Mouse (Mus musculus): ENCODE data around the gene Tspan14. TPM values are rescaled to one million over a fixed set of nuclear protein-coding genes. Genes with fewer than 3 reads are reported as not detected.

The Tspan14 gene
- polyA plus RNA-seq, 1 experiment from 2014 or later: 95.0 TPM

DNA sequence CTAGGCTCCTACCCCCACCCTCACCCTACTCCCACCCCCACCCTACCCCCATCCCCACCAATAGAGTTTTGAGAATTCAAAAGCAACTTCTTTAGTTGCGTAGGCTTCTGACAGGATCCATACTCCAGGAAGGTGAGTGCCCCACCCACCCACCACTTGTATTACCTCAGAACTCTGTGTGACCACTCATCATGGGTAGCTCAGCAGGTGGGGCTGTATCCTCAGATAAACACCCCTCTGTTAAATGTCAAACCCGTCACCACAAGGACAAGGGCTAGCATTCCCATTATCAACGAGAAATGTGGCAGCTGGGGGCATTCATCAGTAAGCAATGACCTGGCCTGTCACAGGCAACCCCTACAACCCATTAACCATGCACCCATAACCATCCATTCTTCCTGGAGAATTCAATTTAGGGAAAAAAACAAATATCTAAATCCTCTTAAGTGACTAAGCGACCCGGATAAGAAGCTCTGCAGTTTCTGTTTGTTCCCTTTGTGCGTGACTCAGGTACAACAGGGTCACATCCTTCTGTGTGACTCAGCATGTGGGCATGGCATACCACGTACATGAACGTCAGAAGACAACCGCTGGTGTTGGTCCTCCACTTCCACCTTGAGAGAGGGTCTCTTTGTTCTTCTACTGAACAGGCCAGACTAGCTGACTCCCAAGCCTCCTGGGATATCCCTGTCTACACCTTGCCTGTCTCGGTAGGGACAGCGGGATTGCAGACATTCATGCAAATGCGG, 64.1 kb downstream of the Tspan14 start:
- no peak overlapping the region for H3K4me3 ChIP-seq
- H3K9ac ChIP-seq: no peak overlapping the region
- WGBS: 74% methylated on average over 12 of the region's 12 CpGs
- no peaks in the 10 kb centered on the region for H3K4me1 ChIP-seq
- no peaks in the 10 kb centered on the region for H3K9me3 ChIP-seq (replicated peaks)
- ATAC-seq (ENCODE audit: low FRiP score): no peak
- no peak overlapping the region for H3K4me2 ChIP-seq (replicated peaks)
- no peaks in the 10 kb centered on the region for H3K27me3 ChIP-seq
- peaks cover 19% of the 10 kb centered on the region for H3K36me3 ChIP-seq
- H3K27ac ChIP-seq: no peak overlapping the region

DNA sequence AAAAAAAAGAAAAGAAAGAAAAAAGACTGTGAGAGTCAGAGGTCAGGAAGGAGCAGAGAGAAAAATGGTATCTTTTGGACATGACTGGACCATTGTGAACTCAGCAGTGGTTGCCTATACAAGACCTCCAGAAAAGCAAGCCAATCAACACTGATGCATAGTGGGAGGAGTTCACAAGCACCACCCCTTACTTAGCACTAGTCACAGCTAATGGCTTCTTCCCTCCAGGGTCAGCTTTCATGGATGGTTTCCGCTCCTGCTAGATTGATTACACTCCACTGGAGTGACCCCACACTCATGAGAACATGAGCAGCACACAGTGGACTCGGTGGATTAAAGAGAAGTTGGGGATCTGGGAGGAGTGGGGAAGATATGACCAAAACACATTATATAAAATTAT, 66.3 kb downstream of the Tspan14 start:
- no peak overlapping the region for H3K9ac ChIP-seq
- no peaks in the 10 kb centered on the region for H3K27me3 ChIP-seq
- H3K9me3 ChIP-seq (replicated peaks): no peaks in the 10 kb centered on the region
- H3K4me2 ChIP-seq (replicated peaks): no peak overlapping the region
- H3K36me3 ChIP-seq: 0 out of 2 replicates have a peak, but pooled peaks cover 5% of the 10 kb centered on the region
- H3K4me3 ChIP-seq: no peak overlapping the region
- WGBS: 64% methylated on average over 2 of the region's 2 CpGs
- no peak overlapping the region for H3K27ac ChIP-seq
- no peak for ATAC-seq (ENCODE audit: low FRiP score)
- no peaks in the 10 kb centered on the region for H3K4me1 ChIP-seq

DNA sequence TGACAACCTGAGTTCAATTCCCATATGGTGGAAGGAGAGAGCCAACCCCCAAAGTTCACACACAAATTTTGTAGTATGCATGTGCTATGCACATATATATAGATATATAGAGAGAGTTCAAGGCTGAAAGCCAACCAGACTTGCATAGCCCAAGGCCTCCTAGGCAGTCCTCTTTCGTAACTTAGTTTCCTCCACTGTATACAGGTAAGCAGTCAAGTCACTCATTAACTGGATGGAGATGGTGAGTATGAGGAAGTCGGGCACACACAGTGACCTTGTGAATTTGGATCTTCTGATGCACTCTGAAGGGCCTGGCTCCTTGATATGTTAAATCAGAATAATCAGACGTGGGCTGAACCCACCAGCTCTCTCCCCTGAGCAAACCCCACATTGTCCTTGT, 68.7 kb downstream of the Tspan14 start:
- H3K4me3 ChIP-seq: no peak overlapping the region
- H3K27me3 ChIP-seq: no peaks in the 10 kb centered on the region
- ATAC-seq (ENCODE audit: low FRiP score): no peak
- H3K9ac ChIP-seq: no peak overlapping the region
- H3K9me3 ChIP-seq (replicated peaks): no peaks in the 10 kb centered on the region
- H3K27ac ChIP-seq: no peak overlapping the region
- 83% methylated on average over 3 of the region's 3 CpGs for WGBS
- H3K4me1 ChIP-seq: peaks cover 8% of the 10 kb centered on the region
- H3K36me3 ChIP-seq: no peaks in the 10 kb centered on the region
- H3K4me2 ChIP-seq (replicated peaks): no peak overlapping the region

DNA sequence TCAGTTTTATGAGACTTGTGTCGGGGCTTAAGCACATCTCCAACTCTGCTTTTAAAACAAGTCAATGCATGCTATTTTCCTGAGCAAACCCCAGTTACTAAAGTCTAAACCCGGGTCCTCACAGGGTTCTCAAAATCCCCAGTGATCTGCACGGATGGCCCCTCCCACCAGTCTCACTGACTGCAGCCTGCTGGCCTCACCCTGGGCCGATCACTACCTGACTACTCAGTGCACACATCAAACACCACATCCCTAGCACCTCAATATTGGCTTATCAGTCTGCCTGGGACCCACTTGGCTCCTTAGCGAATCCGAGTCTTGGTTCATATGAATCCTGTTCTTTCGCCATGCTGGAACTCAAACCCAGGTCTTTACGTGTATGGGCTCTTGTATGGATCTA, 70.9 kb downstream of the Tspan14 start:
- Histone ChIP-seq H3K4me2 (replicated peaks) (no peak overlapping the region), H3K27ac (no peak overlapping the region), H3K4me3 (no peak overlapping the region), H3K4me1 (peaks cover 8% of the 10 kb centered on the region), H3K27me3 (no peaks in the 10 kb centered on the region), H3K9me3 (replicated peaks) (no peaks in the 10 kb centered on the region), H3K9ac (no peak overlapping the region), H3K36me3 (no peaks in the 10 kb centered on the region)
- no peak for ATAC-seq (ENCODE audit: low FRiP score)
- 78% methylated on average over 8 of the region's 8 CpGs for WGBS

DNA sequence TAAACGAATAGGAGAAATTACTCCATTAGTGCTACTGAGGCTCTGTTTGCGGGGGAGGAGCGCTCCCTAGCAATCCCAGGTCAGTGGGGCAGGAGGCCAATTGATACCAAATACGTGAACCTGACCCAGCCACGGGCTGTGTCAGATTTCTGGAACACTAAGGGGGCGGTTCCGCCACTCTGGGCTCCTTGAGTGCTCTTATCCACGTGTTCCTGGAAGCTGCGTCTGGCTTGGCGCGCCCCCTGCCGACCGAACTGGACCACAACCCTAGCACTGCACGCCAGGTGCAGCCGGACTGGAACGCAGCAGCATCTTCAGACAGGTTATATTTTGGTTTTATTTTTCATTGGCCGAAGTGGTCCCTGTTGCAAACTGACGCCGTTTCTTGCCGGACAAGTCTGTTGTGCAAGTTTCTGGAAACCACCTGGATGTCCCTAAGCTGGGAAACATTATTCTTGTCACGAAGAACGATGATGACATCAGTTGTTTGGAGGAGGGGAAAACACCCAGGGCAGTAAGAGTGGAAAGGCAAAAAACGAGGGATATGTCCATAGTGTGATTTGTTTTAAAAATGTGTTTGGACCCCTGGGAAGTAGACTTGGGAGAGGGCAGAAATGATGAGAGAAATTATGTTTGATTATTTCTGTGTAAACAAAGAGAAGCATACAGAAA, 71.9 kb downstream of the Tspan14 start:
- H3K4me2 ChIP-seq (replicated peaks): peak overlapping the region; percentile 54
- no peak overlapping the region for H3K27ac ChIP-seq
- no peaks in the 10 kb centered on the region for H3K27me3 ChIP-seq
- 0 out of 2 replicates have a peak overlapping the region, but pooled peaks have one; percentile 6 for H3K4me3 ChIP-seq
- 17% methylated on average over 23 of the region's 23 CpGs for WGBS
- H3K36me3 ChIP-seq: no peaks in the 10 kb centered on the region
- peaks cover 8% of the 10 kb centered on the region for H3K4me1 ChIP-seq
- ATAC-seq (ENCODE audit: low FRiP score): peak; percentile 83
- H3K9ac ChIP-seq: no peak overlapping the region
- H3K9me3 ChIP-seq (replicated peaks): no peaks in the 10 kb centered on the region

DNA sequence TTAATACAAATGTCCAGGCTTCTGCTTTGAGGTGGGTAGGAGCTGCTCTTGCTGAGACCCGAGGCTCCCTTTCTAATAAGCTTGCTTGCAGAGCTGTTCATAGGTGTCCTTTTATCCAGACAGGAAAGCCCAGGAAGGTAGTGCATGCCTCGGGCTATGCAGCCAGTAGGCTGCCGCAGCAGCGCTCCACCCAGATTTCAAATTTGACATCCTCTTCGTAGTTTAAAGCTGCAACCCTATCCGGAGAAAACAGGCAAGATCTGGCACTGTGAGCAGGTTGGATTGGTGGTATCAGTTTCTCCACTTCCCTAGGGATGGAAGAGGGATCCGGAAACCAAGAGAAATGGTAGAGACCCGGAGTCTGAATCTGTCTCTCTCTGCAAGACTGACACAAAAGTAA, 72.7 kb downstream of the Tspan14 start:
- WGBS: 65% methylated on average over 8 of the region's 8 CpGs
- no peak overlapping the region for H3K27ac ChIP-seq
- H3K9me3 ChIP-seq (replicated peaks): no peaks in the 10 kb centered on the region
- no peak overlapping the region for H3K9ac ChIP-seq
- H3K4me2 ChIP-seq (replicated peaks): peak overlapping the region; percentile 54; the same call in 1 of the 2 replicates
- H3K4me1 ChIP-seq: peaks cover 8% of the 10 kb centered on the region
- no peak overlapping the region for H3K4me3 ChIP-seq
- no peaks in the 10 kb centered on the region for H3K36me3 ChIP-seq
- H3K27me3 ChIP-seq: no peaks in the 10 kb centered on the region
- ATAC-seq (ENCODE audit: low FRiP score): no peak

DNA sequence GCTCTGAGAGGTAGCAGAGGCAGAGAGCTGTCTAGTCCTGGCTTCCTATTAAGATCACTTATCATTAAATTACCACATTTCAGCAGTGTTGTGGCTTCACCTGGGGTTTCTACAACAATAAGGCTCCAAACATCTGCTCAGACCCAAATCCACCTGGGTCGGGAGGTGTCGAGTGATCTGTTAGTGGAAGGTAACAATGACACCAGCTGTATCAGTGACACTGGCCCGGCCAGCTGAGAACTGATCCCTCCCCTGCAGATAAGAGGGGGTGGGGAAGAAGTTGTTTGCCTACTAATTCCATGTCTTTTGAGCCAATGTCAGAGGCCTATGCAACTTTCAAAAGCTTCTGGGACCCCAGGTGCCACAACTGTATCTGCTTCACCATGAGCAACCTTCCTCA, 73.4 kb downstream of the Tspan14 start, which contains the start of gene Sh2d4b:
TSS of gene Sh2d4b (minus strand) at position 71 of the 400 bp plus-strand sequence.
- no peak for ATAC-seq (ENCODE audit: low FRiP score)
- Histone ChIP-seq H3K4me1 (peaks cover 8% of the 10 kb centered on the region), H3K4me3 (no peak within 1 kb of the TSS), H3K27ac (no peak within 1 kb of the TSS), H3K9me3 (replicated peaks) (no peaks in the 10 kb centered on the region), H3K4me2 (replicated peaks) (peak within 1 kb of the TSS; percentile 54; the same call in 1 of the 2 replicates), H3K27me3 (no peaks in the 10 kb centered on the region), H3K9ac (no peak within 1 kb of the TSS), H3K36me3 (no peaks in the 10 kb centered on the region)
- 75% methylated on average over 3 of the region's 3 CpGs for WGBS

DNA sequence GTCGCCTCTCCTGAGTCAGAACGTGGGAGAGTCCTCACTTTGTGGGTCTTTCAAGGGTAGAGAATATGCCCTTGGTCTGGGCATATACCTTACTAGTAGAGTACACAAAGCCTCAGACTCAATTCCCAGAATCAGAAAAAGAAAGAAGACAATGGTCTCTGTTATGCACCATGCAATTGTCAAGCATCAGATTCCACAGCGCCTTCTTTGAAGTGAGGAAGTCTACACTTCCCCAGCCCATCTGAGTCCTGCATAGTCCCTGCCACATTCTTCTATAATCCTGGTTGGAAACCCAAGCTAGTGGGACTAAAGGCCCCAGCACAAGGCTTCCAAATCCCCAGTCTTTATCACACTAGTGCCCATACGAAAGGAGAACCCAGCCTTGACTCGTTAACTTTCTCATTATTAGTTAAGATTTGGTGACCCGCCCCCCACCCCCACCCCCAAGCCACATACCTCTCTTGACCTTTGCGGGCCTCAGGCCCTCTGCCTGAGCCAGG, 74.2 kb downstream of the Tspan14 start:
- no peak overlapping the region for H3K9ac ChIP-seq
- WGBS: 92% methylated on average over 7 of the region's 7 CpGs

DNA sequence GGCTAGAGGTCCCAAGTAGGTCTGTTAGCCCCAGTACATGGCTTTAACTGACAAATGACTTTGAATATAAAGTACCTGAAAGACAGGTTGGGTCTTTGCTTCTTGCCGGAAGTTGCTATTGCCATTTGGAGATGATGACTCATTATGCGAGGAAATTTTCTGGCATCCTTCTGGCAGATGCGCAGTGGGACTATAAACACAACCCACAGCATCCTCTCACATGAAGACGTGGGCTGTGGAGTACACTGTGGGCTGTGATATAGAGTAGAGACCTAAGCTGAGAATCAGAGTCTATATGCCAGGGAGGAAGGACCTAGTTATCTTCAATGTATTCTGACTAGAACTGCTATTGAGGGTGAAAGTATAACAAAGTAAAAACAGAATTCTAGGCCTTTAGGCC, 75.1 kb downstream of the Tspan14 start:
- H3K9ac ChIP-seq: no peak overlapping the region
- H3K4me1 ChIP-seq: peaks cover 8% of the 10 kb centered on the region
- H3K36me3 ChIP-seq: no peaks in the 10 kb centered on the region
- no peaks in the 10 kb centered on the region for H3K27me3 ChIP-seq
- no peak overlapping the region for H3K4me2 ChIP-seq (replicated peaks)
- H3K9me3 ChIP-seq (replicated peaks): no peaks in the 10 kb centered on the region
- ATAC-seq (ENCODE audit: low FRiP score): no peak
- H3K4me3 ChIP-seq: no peak overlapping the region
- no peak overlapping the region for H3K27ac ChIP-seq
- WGBS: 93% methylated on average over 4 of the region's 4 CpGs

More for the DNA sequence above, 74.2 kb downstream of the Tspan14 start:
- Histone ChIP-seq H3K36me3 (no peaks in the 10 kb centered on the region), H3K27me3 (no peaks in the 10 kb centered on the region), H3K4me2 (replicated peaks) (no peak overlapping the region), H3K9me3 (replicated peaks) (no peaks in the 10 kb centered on the region), H3K4me1 (peaks cover 8% of the 10 kb centered on the region), H3K4me3 (no peak overlapping the region), H3K27ac (no peak overlapping the region)
- no peak for ATAC-seq (ENCODE audit: low FRiP score)

DNA sequence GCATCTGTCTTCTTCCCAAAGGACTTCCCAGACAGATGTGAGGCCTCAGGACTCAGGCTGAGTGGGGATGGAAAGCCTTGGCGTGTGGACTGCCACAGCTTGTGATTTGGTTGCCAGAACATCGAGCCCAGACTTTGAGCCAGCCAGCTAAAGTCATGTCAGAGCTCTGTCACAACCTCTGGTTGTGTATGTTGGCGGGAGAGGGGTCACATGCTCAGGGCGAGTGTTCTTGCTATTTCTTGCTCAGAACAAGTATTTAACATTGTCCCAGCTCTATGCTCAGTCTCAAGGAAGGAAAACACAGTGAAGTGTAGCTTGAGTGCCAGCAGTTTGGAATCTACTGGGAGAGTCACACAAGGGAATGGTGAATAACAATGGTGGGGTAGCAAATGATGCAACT, 76.9 kb downstream of the Tspan14 start:
- Histone ChIP-seq H3K27me3 (no peaks in the 10 kb centered on the region), H3K4me1 (peaks cover 9% of the 10 kb centered on the region), H3K36me3 (no peaks in the 10 kb centered on the region), H3K9ac (no peak overlapping the region), H3K27ac (no peak overlapping the region), H3K9me3 (replicated peaks) (no peaks in the 10 kb centered on the region), H3K4me3 (no peak overlapping the region), H3K4me2 (replicated peaks) (no peak overlapping the region)
- no peak for ATAC-seq (ENCODE audit: low FRiP score)
- WGBS: 73% methylated on average over 4 of the region's 4 CpGs

DNA sequence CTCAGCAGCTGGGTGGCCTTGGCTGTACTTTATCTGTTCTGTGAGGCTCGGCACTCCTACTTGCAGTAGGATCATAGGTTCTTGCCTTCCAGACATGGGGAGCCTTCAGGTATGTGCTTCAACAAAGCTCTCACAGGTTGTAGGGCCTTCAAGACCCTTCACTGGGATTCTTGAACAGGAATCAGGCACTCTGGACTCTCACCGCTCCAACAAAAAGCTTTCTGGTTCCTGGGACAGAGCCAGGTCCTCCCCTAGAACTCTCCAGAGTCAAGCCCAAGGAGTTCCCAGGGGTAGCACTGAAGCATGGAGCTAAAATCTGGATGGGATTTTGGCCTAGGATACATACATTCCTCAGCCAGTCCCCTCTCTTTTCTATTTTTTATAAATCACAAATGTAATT, 77.4 kb downstream of the Tspan14 start:
- 91% methylated on average over 2 of the region's 2 CpGs for WGBS
- no peak overlapping the region for H3K4me3 ChIP-seq
- H3K27ac ChIP-seq: no peak overlapping the region
- no peak overlapping the region for H3K9ac ChIP-seq
- no peak for ATAC-seq (ENCODE audit: low FRiP score)
- no peaks in the 10 kb centered on the region for H3K36me3 ChIP-seq
- H3K27me3 ChIP-seq: no peaks in the 10 kb centered on the region
- H3K4me1 ChIP-seq: peaks cover 4% of the 10 kb centered on the region
- H3K9me3 ChIP-seq (replicated peaks): no peaks in the 10 kb centered on the region
- no peak overlapping the region for H3K4me2 ChIP-seq (replicated peaks)

DNA sequence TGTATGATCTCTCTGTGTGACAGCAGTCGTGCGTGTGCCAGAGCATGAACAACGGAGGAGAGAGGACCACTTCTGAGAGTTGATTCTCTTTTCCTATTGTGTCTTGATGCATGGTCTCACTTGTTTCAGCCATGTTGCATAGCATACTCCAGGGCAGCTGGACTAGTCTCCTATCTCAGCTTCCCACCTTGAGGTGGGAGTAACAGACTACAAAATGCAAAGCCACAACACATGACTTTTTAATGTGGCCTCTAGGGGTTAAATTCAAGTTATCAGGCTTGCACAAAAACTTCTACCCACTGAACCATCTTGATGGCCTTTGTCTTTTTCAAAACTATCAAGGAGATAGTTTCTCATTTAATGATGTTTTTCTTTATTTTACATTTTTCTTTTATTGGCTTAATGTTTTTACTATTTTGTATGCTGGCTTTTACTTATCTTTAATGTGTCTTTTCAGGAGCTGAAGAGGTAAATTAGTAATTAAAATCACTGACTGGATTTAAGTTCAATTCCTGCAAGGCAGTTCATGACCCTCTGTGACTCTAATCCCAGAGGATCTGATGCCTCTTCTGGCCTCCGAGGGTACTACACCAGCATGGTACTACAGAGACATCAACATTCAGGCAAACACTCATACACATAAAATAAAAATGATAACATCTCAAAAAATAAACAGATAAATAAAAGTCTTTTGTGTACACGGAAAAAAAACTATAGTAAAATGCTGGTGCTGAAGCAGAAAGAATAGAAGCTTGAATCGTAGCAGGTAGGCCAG, 80.0 kb downstream of the Tspan14 start:
- H3K9me3 ChIP-seq (replicated peaks): no peaks in the 10 kb centered on the region
- ATAC-seq (ENCODE audit: low FRiP score): no peak
- no peak overlapping the region for H3K4me2 ChIP-seq (replicated peaks)
- WGBS: 82% methylated on average over 6 of the region's 6 CpGs
- H3K27ac ChIP-seq: no peak overlapping the region
- H3K4me3 ChIP-seq: no peak overlapping the region
- H3K27me3 ChIP-seq: no peaks in the 10 kb centered on the region
- no peak overlapping the region for H3K9ac ChIP-seq
- 0 out of 2 replicates have a peak, but pooled peaks cover 3% of the 10 kb centered on the region for H3K4me1 ChIP-seq
- no peaks in the 10 kb centered on the region for H3K36me3 ChIP-seq

All from hindbrain, embryonic 12.5 days (tissue).